Mouse (Mus musculus) hematopoietic multipotent progenitor cell, adult 10-12 weeks (in vitro differentiated cells): ENCODE measurements around the gene Dmtf1. TPM values are rescaled to one million over a fixed set of nuclear protein-coding genes. Genes with fewer than 3 reads are reported as not detected.

Experiments
- polyA plus RNA-seq: library from polyadenylated mRNA; stranded (reverse); fragments of >175 nt; gene quantifications from 2 replicates; pipeline ENCODE4 v1.2.3, GENCODE M21; 2012; ENCODE audit warnings: low replicate concordance

Dmtf1 gene
- 3.6 and 4.6 TPM in 2 replicates for polyA plus RNA-seq

DNA sequence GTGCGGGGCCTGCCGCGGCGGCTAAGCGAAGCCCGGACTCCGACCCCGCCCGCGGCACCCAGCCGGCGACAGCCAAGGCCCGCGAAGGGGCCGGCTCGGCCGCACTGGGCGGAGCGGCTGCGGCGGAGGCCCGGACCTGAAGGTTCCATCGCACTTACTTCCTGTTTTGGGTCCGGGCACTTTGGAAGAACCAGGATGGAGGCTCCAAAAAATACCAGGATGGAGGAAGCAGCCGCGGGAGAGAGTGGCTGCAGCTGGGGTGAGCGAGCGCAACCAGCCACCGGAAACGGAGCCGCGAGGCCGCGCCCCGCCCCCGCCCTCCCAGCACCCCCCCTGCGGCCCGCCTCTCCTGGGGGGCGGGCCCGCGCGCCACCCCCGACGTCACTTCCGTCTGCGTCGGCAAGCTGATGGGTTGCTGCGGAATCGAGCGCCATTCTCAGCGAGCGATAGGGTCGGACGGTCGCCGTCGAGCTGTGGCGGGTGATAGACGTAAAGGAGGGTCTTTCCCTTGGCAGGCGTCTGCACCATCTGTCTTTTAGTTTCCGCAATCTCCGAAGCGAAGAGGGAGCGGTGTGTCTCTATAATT lies at the start of gene Dmtf1:
Gene Dmtf1, minus strand, starts transcription at position 321 of the 586 bp plus-strand sequence.

DNA sequence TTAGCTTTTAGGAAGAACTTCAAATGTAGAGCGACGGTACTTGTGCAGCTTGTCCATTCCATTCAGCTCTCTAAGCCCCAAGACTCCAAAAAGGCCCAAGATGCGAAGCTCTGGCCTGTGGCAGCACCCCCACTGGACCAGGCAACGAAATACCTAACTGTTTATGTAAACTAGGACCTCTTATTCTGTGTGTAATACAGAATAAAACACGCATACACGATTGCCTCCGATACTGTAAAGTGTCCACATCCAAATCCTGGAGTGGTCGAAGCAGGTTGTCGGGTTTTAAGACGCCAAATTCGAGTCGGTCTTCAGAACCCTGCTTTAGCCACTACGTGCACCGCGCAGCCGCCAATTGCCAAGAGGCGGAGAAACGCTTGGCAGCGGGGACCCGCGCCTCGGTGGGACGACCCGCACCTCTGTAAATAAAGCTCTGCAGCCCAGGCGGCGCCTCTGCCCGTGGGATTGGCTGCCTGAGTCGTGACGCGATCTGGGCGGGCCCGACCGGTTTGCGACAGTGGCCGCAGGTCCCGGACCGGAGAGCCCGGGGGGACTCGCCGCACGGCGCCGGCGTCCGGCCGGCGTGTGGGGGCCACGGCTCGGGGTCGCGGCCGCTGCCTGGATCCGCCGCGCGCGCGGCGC lies 61.2 kb downstream of the Dmtf1 start, which contains the start of gene Tmem243:
Gene Tmem243, plus strand, starts transcription at position 462 of the 642 bp plus-strand sequence.

Other genes with a start within 250 kb of the Dmtf1 start
- gene Crot, start 164.5 kb downstream of the Dmtf1 start, polyA plus RNA-seq = 2.0 and 2.9 TPM in 2 replicates
- gene Tmem243, start 61.1 kb downstream of the Dmtf1 start, polyA plus RNA-seq = 122 and 169 TPM in 2 replicates
- gene 9330182L06Rik, start 104.3 kb upstream of the Dmtf1 start, polyA plus RNA-seq = not detected in 2 replicates